Mouse (Mus musculus) T-helper 2 cell (primary cell): ENCODE results near the gene 4930432K21Rik.

Experiments
- in situ Hi-C: fragments of 300-600 bp; cut with MboI, MseI; formaldehyde crosslinking; loops from one replicate; pipeline ENCODE4 v1.15.1; 2025; ENCODE audit warnings: high pct_unique_total_duplicates

4930432K21Rik gene

GRCm38 (mm10) chr8:84192023-84192422, 44.2 kb downstream of the 4930432K21Rik start:
- in situ Hi-C loops, result no loop called here

- in situ Hi-C loops, result no loop called here
Observed at GRCm38 (mm10) chr8:84192555-84192954, 44.7 kb downstream of the 4930432K21Rik start.

- in situ Hi-C loops, result no loop called here
Observed at GRCm38 (mm10) chr8:84193161-84193560, 45.3 kb downstream of the 4930432K21Rik start.

- in situ Hi-C loops, result no loop called here
Observed at GRCm38 (mm10) chr8:84193566-84193965, 45.7 kb downstream of the 4930432K21Rik start.

- in situ Hi-C loops, result no loop called here
Observed at GRCm38 (mm10) chr8:84194224-84194743, 46.5 kb downstream of the 4930432K21Rik start.

- in situ Hi-C loops, result no loop called here
Observed at GRCm38 (mm10) chr8:84197141-84197921, 49.5 kb downstream of the 4930432K21Rik start.

- in situ Hi-C loops, result no loop called here
Observed at GRCm38 (mm10) chr8:84197922-84198774, 50.3 kb downstream of the 4930432K21Rik start.

GRCm38 (mm10) chr8:84198871-84199270, 51.0 kb downstream of the 4930432K21Rik start:
- in situ Hi-C loops, result no loop called here

- in situ Hi-C loops, result no loop called here
Observed at GRCm38 (mm10) chr8:84199348-84200125, 51.7 kb downstream of the 4930432K21Rik start.

- in situ Hi-C loops, result no loop called here
Observed at GRCm38 (mm10) chr8:84200126-84200555, 52.3 kb downstream of the 4930432K21Rik start.

- in situ Hi-C loops, result no loop called here
Observed at GRCm38 (mm10) chr8:84200652-84201544, 53.1 kb downstream of the 4930432K21Rik start.

GRCm38 (mm10) chr8:84201545-84202245, 53.9 kb downstream of the 4930432K21Rik start:
- in situ Hi-C loops, result no loop called here

- in situ Hi-C loops, result no loop called here
Observed at GRCm38 (mm10) chr8:84202466-84202865, 54.6 kb downstream of the 4930432K21Rik start.

GRCm38 (mm10) chr8:84202938-84203917, 55.4 kb downstream of the 4930432K21Rik start:
- in situ Hi-C loops, result no loop called here

- in situ Hi-C loops, result no loop called here
Observed at GRCm38 (mm10) chr8:84203975-84204772, 56.3 kb downstream of the 4930432K21Rik start.

GRCm38 (mm10) chr8:84205073-84205472, 57.2 kb downstream of the 4930432K21Rik start:
- in situ Hi-C loops, result no loop called here

- in situ Hi-C loops, result no loop called here
Observed at GRCm38 (mm10) chr8:84206666-84207065, 58.8 kb downstream of the 4930432K21Rik start.

- in situ Hi-C loops, result no loop called here
Observed at GRCm38 (mm10) chr8:84207811-84208210, 60.0 kb downstream of the 4930432K21Rik start.
